8 mouse cellular contexts compared by ENCODE assay signal in the genomic region with DNA sequence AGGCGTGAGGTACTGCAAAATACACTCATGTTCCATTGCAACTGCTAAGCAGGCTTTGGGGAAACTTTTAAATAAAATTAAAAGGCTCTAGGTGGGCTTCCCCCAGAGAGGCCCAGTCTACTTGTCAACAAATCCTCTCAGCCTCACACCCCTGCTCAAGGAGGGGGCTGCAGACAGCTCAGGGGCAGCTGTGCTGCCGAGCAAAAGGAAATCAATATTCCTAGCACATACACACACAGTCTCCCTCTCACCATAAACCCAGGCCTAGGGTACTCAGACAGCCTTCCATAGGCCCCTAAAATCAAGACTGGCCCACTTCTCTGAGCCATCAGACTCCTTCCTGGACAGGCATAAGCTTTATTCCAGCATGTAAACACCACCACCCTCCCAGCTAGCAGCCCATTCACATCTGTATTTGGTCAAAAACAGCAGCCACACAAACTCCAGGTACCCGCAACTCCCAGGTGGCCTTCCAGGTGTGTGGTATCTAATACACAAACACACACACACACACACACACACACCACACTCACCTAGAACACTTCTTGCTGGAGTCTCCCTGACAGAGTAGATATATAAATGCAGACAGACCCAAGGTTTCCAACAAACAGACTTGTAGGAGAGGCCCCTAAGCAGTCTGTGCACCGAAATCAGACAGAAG.
DNase-seq lines count a peak whose midpoint lies in the region; ATAC-seq and TF ChIP-seq lines count a peak whose summit lies in the region.

No protein-coding gene starts in this region.

- ATAC-seq in embryonic facial prominence, embryonic 12.5 days (ENCODE audit: insufficient number of reproducible peaks, insufficient read depth, low FRiP score, low TSS enrichment): no peak
- 0 out of 2 replicates have a peak, but pooled peaks have one; percentile 7 for ATAC-seq in hindbrain, embryonic 16.5 days
- peak; percentile 34; the same call in 1 of the 2 replicates for ATAC-seq in midbrain, embryonic 16.5 days

- no peaks in the 10 kb centered on the region for H3K36me3 ChIP-seq in embryonic facial prominence, embryonic 12.5 days
- H3K36me3 ChIP-seq in hindbrain, embryonic 16.5 days (ENCODE audit: control insufficient read depth, insufficient read depth, low read length): no peaks in the 10 kb centered on the region
- no peaks in the 10 kb centered on the region for H3K36me3 ChIP-seq in midbrain, embryonic 16.5 days (ENCODE audit: control insufficient read depth, insufficient read depth, low read length)

- H3K4me2 ChIP-seq in embryonic facial prominence, embryonic 12.5 days (replicated peaks): peak overlapping the region; percentile 85
- H3K4me2 ChIP-seq in hindbrain, embryonic 16.5 days (ENCODE audit: low read length): peak overlapping the region; percentile 83
- peak overlapping the region; percentile 80 for H3K4me2 ChIP-seq in midbrain, embryonic 16.5 days (ENCODE audit: low read length)

- no peak for DNase-seq in left cerebral cortex, adult 2 months (ENCODE audit: extremely low spot score in 1 of 2, low spot score in 2 of 2)
- DNase-seq in left cerebral cortex, adult 11 months (ENCODE audit: low spot score): no peak
- DNase-seq in embryo, embryonic 11 days: no peak
- DNase-seq in cerebellum, postnatal 14 days: no peak
- DNase-seq in ovary, postnatal 36 days (ENCODE audit: low spot score): no peak

- peak overlapping the region; percentile 3 for H3K27ac ChIP-seq in left cerebral cortex, adult 2 months
- peak overlapping the region; percentile 84 for H3K27ac ChIP-seq in embryonic facial prominence, embryonic 12.5 days
- peak overlapping the region; percentile 41; the same call in 1 of the 2 replicates for H3K27ac ChIP-seq in hindbrain, embryonic 16.5 days (ENCODE audit: low read depth, low read length)
- no peak overlapping the region for H3K27ac ChIP-seq in midbrain, embryonic 16.5 days (ENCODE audit: low read length)

- H3K4me1 ChIP-seq in embryonic facial prominence, embryonic 12.5 days: peaks cover 52% of the 10 kb centered on the region
- peaks cover 75% of the 10 kb centered on the region for H3K4me1 ChIP-seq in hindbrain, embryonic 16.5 days (ENCODE audit: control insufficient read depth, insufficient read depth, low read depth, low read length)
- H3K4me1 ChIP-seq in midbrain, embryonic 16.5 days (ENCODE audit: control insufficient read depth, insufficient read depth, low read length): peaks cover 53% of the 10 kb centered on the region

- H3K9ac ChIP-seq in embryonic facial prominence, embryonic 12.5 days: peak overlapping the region; percentile 82
- peak overlapping the region; percentile 75 for H3K9ac ChIP-seq in hindbrain, embryonic 16.5 days (ENCODE audit: low read depth, low read length)
- peak overlapping the region; percentile 63; the same call in 1 of the 2 replicates for H3K9ac ChIP-seq in midbrain, embryonic 16.5 days (ENCODE audit: low read depth, low read length)

- H3K4me3 ChIP-seq in left cerebral cortex, adult 2 months: peak overlapping the region; percentile 42
- H3K4me3 ChIP-seq in embryonic facial prominence, embryonic 12.5 days: peak overlapping the region; percentile 77
- peak overlapping the region; percentile 54 for H3K4me3 ChIP-seq in hindbrain, embryonic 16.5 days (ENCODE audit: low read length)
- peak overlapping the region; percentile 49 for H3K4me3 ChIP-seq in midbrain, embryonic 16.5 days (ENCODE audit: low read depth, low read length)

- TF ChIP-seq CTCF in left cerebral cortex, adult 2 months (IDR thresholded peaks at IDR 0.05): no peak

- H3K27me3 ChIP-seq in embryonic facial prominence, embryonic 12.5 days: no peaks in the 10 kb centered on the region
- H3K27me3 ChIP-seq in hindbrain, embryonic 16.5 days (replicated peaks; ENCODE audit: control insufficient read depth, insufficient read depth, low read length): no peaks in the 10 kb centered on the region
- no peaks in the 10 kb centered on the region for H3K27me3 ChIP-seq in midbrain, embryonic 16.5 days (ENCODE audit: control insufficient read depth, insufficient read depth, low read depth, low read length)

- WGBS in embryonic facial prominence, embryonic 12.5 days: 51% methylated on average over 4 of the region's 4 CpGs
- WGBS in hindbrain, embryonic 16.5 days: 55% methylated on average over 4 of the region's 4 CpGs
- WGBS in midbrain, embryonic 16.5 days: 53% methylated on average over 4 of the region's 4 CpGs

- intact Hi-C loops in left cerebral cortex, adult 2 months (cut with DNase I): no loop called here

- no peaks in the 10 kb centered on the region for H3K9me3 ChIP-seq in embryonic facial prominence, embryonic 12.5 days
- no peaks in the 10 kb centered on the region for H3K9me3 ChIP-seq in hindbrain, embryonic 16.5 days (ENCODE audit: control insufficient read depth, low read length)
- H3K9me3 ChIP-seq in midbrain, embryonic 16.5 days (replicated peaks; ENCODE audit: control insufficient read depth, low read length, poor library complexity, severe bottlenecking): no peaks in the 10 kb centered on the region
